Mouse (Mus musculus) spleen, adult 12 weeks (tissue): ENCODE measurements around the gene Egfem1.

Source experiments
- DNase-seq: peaks from one replicate; pipeline ENCODE4 v3.0.0; 2022; ENCODE audit warnings: low spot score

Gene Egfem1

GRCm38 (mm10) chr3:29135176-29136064, 53.6 kb downstream of the Egfem1 start:
- DNase-seq: no peak

- no peak for DNase-seq
These were observed 54.5 kb downstream of the Egfem1 start for GRCm38 (mm10) chr3:29136065-29136955.

GRCm38 (mm10) chr3:29168401-29168800, 86.6 kb downstream of the Egfem1 start:
- no peak for DNase-seq

- DNase-seq: no peak
These were observed 87.2 kb downstream of the Egfem1 start for GRCm38 (mm10) chr3:29169003-29169402.

GRCm38 (mm10) chr3:29176991-29177390, 95.2 kb downstream of the Egfem1 start:
- DNase-seq: no peak

GRCm38 (mm10) chr3:29182988-29183387, 101.2 kb downstream of the Egfem1 start:
- no peak for DNase-seq

GRCm38 (mm10) chr3:29183615-29184198, 101.9 kb downstream of the Egfem1 start:
- no peak for DNase-seq

- no peak for DNase-seq
These were observed 102.8 kb downstream of the Egfem1 start for GRCm38 (mm10) chr3:29184486-29185241.

- DNase-seq: no peak
These were observed 108.4 kb downstream of the Egfem1 start for GRCm38 (mm10) chr3:29190263-29190662.

GRCm38 (mm10) chr3:29197727-29198512, 116.1 kb downstream of the Egfem1 start:
- DNase-seq: no peak

GRCm38 (mm10) chr3:29200601-29201000, 118.8 kb downstream of the Egfem1 start:
- DNase-seq: no peak

GRCm38 (mm10) chr3:29202536-29202935, 120.7 kb downstream of the Egfem1 start:
- DNase-seq: no peak

GRCm38 (mm10) chr3:29222414-29222813, 140.6 kb downstream of the Egfem1 start:
- DNase-seq: no peak

GRCm38 (mm10) chr3:29229712-29230111, 147.9 kb downstream of the Egfem1 start:
- DNase-seq: no peak

GRCm38 (mm10) chr3:29235477-29235876, 153.7 kb downstream of the Egfem1 start:
- no peak for DNase-seq

GRCm38 (mm10) chr3:29236517-29236916, 154.7 kb downstream of the Egfem1 start:
- DNase-seq: no peak

GRCm38 (mm10) chr3:29243600-29243999, 161.8 kb downstream of the Egfem1 start:
- DNase-seq: no peak

- DNase-seq: no peak
These were observed 209.8 kb downstream of the Egfem1 start for GRCm38 (mm10) chr3:29291633-29292032.

GRCm38 (mm10) chr3:29292251-29292650, 210.4 kb downstream of the Egfem1 start:
- DNase-seq: no peak

- DNase-seq: no peak
These were observed 211.4 kb downstream of the Egfem1 start for GRCm38 (mm10) chr3:29293230-29293629.
